Mouse (Mus musculus) heart, embryonic 15.5 days (tissue): Measurements from ENCODE around the gene Egln3. TPM values are rescaled to one million over a fixed set of nuclear protein-coding genes. Genes with fewer than 3 reads are reported as not detected.

Source experiments
- ATAC-seq: fragments of 200-750 bp; cut with Nextera tagmentation; replicated peaks from 2 replicates; pipeline ENCODE4 v1.8.0; 2017; ENCODE audit warnings: low read depth, moderate TSS enrichment; ENCODE audit not compliant: insufficient number of reproducible peaks, insufficient read depth, low FRiP score
- H3K27ac ChIP-seq: fragments of 300-500 bp; sonication (generic); 2 replicates; pipeline ENCODE4 v1.5.1; 2015; ENCODE audit warnings: mild to moderate bottlenecking, inconsistent platforms
- H3K27me3 ChIP-seq: fragments of 300-500 bp; sonication (generic); 2 replicates; pipeline ENCODE4 v1.6.1; 2015; ENCODE audit warnings: inconsistent platforms
- H3K36me3 ChIP-seq: fragments of 300-500 bp; sonication (generic); 2 replicates; pipeline ENCODE4 v1.6.1; 2015; ENCODE audit warnings: mild to moderate bottlenecking, inconsistent platforms
- H3K4me1 ChIP-seq: fragments of 300-500 bp; sonication (generic); replicated peaks from 2 replicates; pipeline ENCODE4 v1.6.1; 2015; ENCODE audit warnings: inconsistent platforms
- H3K4me2 ChIP-seq: fragments of 300-500 bp; sonication (generic); 2 replicates; pipeline ENCODE4 v1.6.1; 2015; ENCODE audit warnings: inconsistent platforms, mild to moderate bottlenecking, moderate library complexity
- H3K4me3 ChIP-seq: fragments of 300-500 bp; sonication (generic); 2 replicates; pipeline ENCODE4 v1.5.1; 2015; ENCODE audit warnings: mild to moderate bottlenecking, inconsistent platforms
- H3K9ac ChIP-seq: fragments of 300-500 bp; sonication (generic); 2 replicates; pipeline ENCODE4 v1.6.1; 2015; ENCODE audit warnings: mild to moderate bottlenecking, inconsistent platforms
- H3K9me3 ChIP-seq: fragments of 300-500 bp; sonication (generic); replicated peaks from 2 replicates; pipeline ENCODE4 v1.6.1; 2016; ENCODE audit warnings: inconsistent platforms
- WGBS: fragments of 180-500 bp; shearing (Covaris S2); methylation state at CpG from one replicate; pipeline ENCODE4 v1.1.7; 2015; ENCODE audit warnings: mixed read lengths; 5-methylcytosine and 5-hydroxymethylcytosine counted together
- polyA plus RNA-seq: library from polyadenylated mRNA; unstranded; fragments of >200 nt; fragmentation: Nextera tagmentation; extraction: Ambion mirVana; gene quantifications from 2 replicates; pipeline ENCODE4 v1.2.1, GENCODE M21; 2015

Gene Egln3
- polyA plus RNA-seq, 1 experiment from 2014 or later = 22.5 TPM

GRCm38 (mm10) chr12:54161468-54162202, 42.0 kb downstream of the Egln3 start:
- Histone ChIP-seq H3K27me3 (no peaks in the 10 kb centered on the region), H3K4me2 (no peak overlapping the region)

GRCm38 (mm10) chr12:54160279-54160678, 43.4 kb downstream of the Egln3 start:
- H3K9ac ChIP-seq = no peak overlapping the region
- H3K36me3 ChIP-seq = no peaks in the 10 kb centered on the region
- H3K4me3 ChIP-seq = no peak overlapping the region
- H3K4me1 ChIP-seq = peaks cover 25% of the 10 kb centered on the region
- H3K4me2 ChIP-seq = no peak overlapping the region
- WGBS = 73% methylated on average over 2 of the region's 2 CpGs
- H3K27me3 ChIP-seq = no peaks in the 10 kb centered on the region
- no peak overlapping the region for H3K27ac ChIP-seq
- ATAC-seq = no peak
- no peaks in the 10 kb centered on the region for H3K9me3 ChIP-seq

More at GRCm38 (mm10) chr12:54161468-54162202, 42.0 kb downstream of the Egln3 start:
- Histone ChIP-seq H3K36me3 (no peaks in the 10 kb centered on the region), H3K4me1 (peaks cover 25% of the 10 kb centered on the region), H3K27ac (no peak overlapping the region), H3K9me3 (no peaks in the 10 kb centered on the region), H3K9ac (no peak overlapping the region), H3K4me3 (no peak overlapping the region)
- 22% methylated on average over 5 of the region's 5 CpGs for WGBS
- ATAC-seq = no peak

GRCm38 (mm10) chr12:54154771-54155170, 48.9 kb downstream of the Egln3 start:
- no peak overlapping the region for H3K4me2 ChIP-seq

GRCm38 (mm10) chr12:54146943-54147556, 56.6 kb downstream of the Egln3 start:
- 33% methylated on average over 12 of the region's 12 CpGs for WGBS
- Histone ChIP-seq H3K9me3 (no peaks in the 10 kb centered on the region), H3K9ac (no peak overlapping the region), H3K4me3 (no peak overlapping the region), H3K4me1 (no peaks in the 10 kb centered on the region), H3K4me2 (no peak overlapping the region), H3K36me3 (no peaks in the 10 kb centered on the region), H3K27me3 (no peaks in the 10 kb centered on the region), H3K27ac (no peak overlapping the region)
- no peak for ATAC-seq

More at GRCm38 (mm10) chr12:54154771-54155170, 48.9 kb downstream of the Egln3 start:
- Histone ChIP-seq H3K9me3 (no peaks in the 10 kb centered on the region), H3K9ac (no peak overlapping the region), H3K27ac (no peak overlapping the region), H3K27me3 (no peaks in the 10 kb centered on the region), H3K4me1 (no peaks in the 10 kb centered on the region), H3K36me3 (no peaks in the 10 kb centered on the region), H3K4me3 (no peak overlapping the region)
- ATAC-seq = no peak
- WGBS = 55% methylated on average over 1 of the region's 1 CpGs
